Mouse (Mus musculus): ENCODE data around the gene Swsap1. TPM values are rescaled to one million over a fixed set of nuclear protein-coding genes. Genes with fewer than 3 reads are reported as not detected.
A peak's percentile ranks its signal among the peaks of the same experiment; 100 is the strongest.

The Swsap1 gene
- total RNA-seq, 2 experiments from 2014 or later: 1.7 to 3.1 TPM

- no peak for DNase-seq
- intact Hi-C loops (cut with DNase I): no loop called here
- Histone ChIP-seq H3K4me3 (no peak overlapping the region), H3K27ac (peak overlapping the region; percentile 12; the same call in 1 of the 2 replicates)
- no peak for TF ChIP-seq CTCF (IDR thresholded peaks at IDR 0.05)
These were observed 5.1 kb downstream of the Swsap1 start for GRCm38 (mm10) chr9:21960558-21961208.

GRCm38 (mm10) chr9:21961366-21961980 is 5.9 kb downstream of the Swsap1 start:
- DNase-seq: no peak
- intact Hi-C loops (cut with DNase I): no loop called here
- Histone ChIP-seq H3K27ac (no peak overlapping the region), H3K4me3 (peak overlapping the region; percentile 68)
- TF ChIP-seq CTCF (IDR thresholded peaks at IDR 0.05): no peak

GRCm38 (mm10) chr9:21962010-21962409 is 6.5 kb downstream of the Swsap1 start:
- peak overlapping the region; percentile 68 for H3K4me3 ChIP-seq
- DNase-seq: no peak
- H3K27ac ChIP-seq: no peak overlapping the region
- no peak for TF ChIP-seq CTCF (IDR thresholded peaks at IDR 0.05)
- intact Hi-C loops (cut with DNase I): no loop called here

- TF ChIP-seq CTCF (IDR thresholded peaks at IDR 0.05): no peak
- intact Hi-C loops (cut with DNase I): no loop called here
- H3K27ac ChIP-seq: no peak overlapping the region; the same call in 1 of the 2 replicates
- H3K4me3 ChIP-seq: peak overlapping the region; percentile 68
- DNase-seq: peak; percentile 64
These were observed 7.0 kb downstream of the Swsap1 start for GRCm38 (mm10) chr9:21962416-21963059.

- intact Hi-C loops (cut with DNase I): no loop called here
- peak; percentile 58 for DNase-seq
- TF ChIP-seq CTCF (IDR thresholded peaks at IDR 0.05): no peak
- peak within 1 kb of the TSS; percentile 68 for H3K4me3 ChIP-seq
- H3K27ac ChIP-seq: no peak within 1 kb of the TSS; the same call in 1 of the 2 replicates
These were observed 7.9 kb downstream of the Swsap1 start, which contains the start of gene Epor for GRCm38 (mm10) chr9:21963417-21963816. Epor (minus strand) TSS chr9:21963506.

- no peak for TF ChIP-seq CTCF (IDR thresholded peaks at IDR 0.05)
- Histone ChIP-seq H3K4me3 (no peak overlapping the region), H3K27ac (no peak overlapping the region)
- no peak for DNase-seq
- intact Hi-C loops (cut with DNase I): no loop called here
These were observed 13.3 kb downstream of the Swsap1 start for GRCm38 (mm10) chr9:21968883-21969282.

- no peak for DNase-seq
These were observed 13.7 kb downstream of the Swsap1 start for GRCm38 (mm10) chr9:21969304-21969703.

GRCm38 (mm10) chr9:21976626-21977175 is 21.1 kb downstream of the Swsap1 start:
- no peak for TF ChIP-seq CTCF (IDR thresholded peaks at IDR 0.05)
- H3K4me3 ChIP-seq: no peak overlapping the region
- DNase-seq: no peak
- H3K27ac ChIP-seq: no peak overlapping the region
- intact Hi-C loops (cut with DNase I): loop anchor here (5.0 kb wide), 1 partner anchor 166 kb away; no protein-coding TSS in a partner anchor

More at GRCm38 (mm10) chr9:21969304-21969703, 13.7 kb downstream of the Swsap1 start:
- intact Hi-C loops (cut with DNase I): no loop called here
- H3K27ac ChIP-seq: no peak overlapping the region
- no peak for TF ChIP-seq CTCF (IDR thresholded peaks at IDR 0.05)
- no peak overlapping the region for H3K4me3 ChIP-seq

- TF ChIP-seq CTCF (IDR thresholded peaks at IDR 0.05): no peak
- DNase-seq: no peak
- Histone ChIP-seq H3K27ac (no peak overlapping the region), H3K4me3 (no peak overlapping the region)
- intact Hi-C loops (cut with DNase I): loop anchor here (5.0 kb wide), 1 partner anchor 165 kb away; no protein-coding TSS in a partner anchor
These were observed 21.8 kb downstream of the Swsap1 start for GRCm38 (mm10) chr9:21977331-21977730.

- no peak overlapping the region for H3K4me3 ChIP-seq
- intact Hi-C loops (cut with DNase I): loop anchor here (5.0 kb wide), 1 partner anchor 164 kb away; no protein-coding TSS in a partner anchor
- peak; percentile 77 for TF ChIP-seq CTCF (IDR thresholded peaks at IDR 0.05)
- peak; percentile 40 for DNase-seq
- H3K27ac ChIP-seq: no peak overlapping the region
These were observed 22.4 kb downstream of the Swsap1 start for GRCm38 (mm10) chr9:21977972-21978371.

GRCm38 (mm10) chr9:21978398-21979128 is 23.0 kb downstream of the Swsap1 start:
- DNase-seq: no peak
- no peak for TF ChIP-seq CTCF (IDR thresholded peaks at IDR 0.05)
- Histone ChIP-seq H3K27ac (no peak overlapping the region), H3K4me3 (no peak overlapping the region)
- intact Hi-C loops (cut with DNase I): loop anchor here (5.0 kb wide), 1 partner anchor 164 kb away; no protein-coding TSS in a partner anchor

GRCm38 (mm10) chr9:21983911-21984310 is 28.4 kb downstream of the Swsap1 start:
- Histone ChIP-seq H3K4me3 (no peak overlapping the region), H3K27ac (no peak overlapping the region)
- no peak for TF ChIP-seq CTCF (IDR thresholded peaks at IDR 0.05)
- intact Hi-C loops (cut with DNase I): no loop called here
- DNase-seq: no peak

All from gastrocnemius, adult 2 months (tissue).